Mouse (Mus musculus): ENCODE results near the gene Camk2b.
A peak's percentile ranks its signal among the peaks of the same experiment; 100 is the strongest.

Gene Camk2b

GRCm38 (mm10) chr11:5983629-5984028 lies 82.5 kb downstream of the Camk2b start:
- DNase-seq (ENCODE audit: low read depth) = no peak

GRCm38 (mm10) chr11:5981323-5981722 lies 84.8 kb downstream of the Camk2b start:
- DNase-seq (ENCODE audit: low read depth) = no peak

DNA sequence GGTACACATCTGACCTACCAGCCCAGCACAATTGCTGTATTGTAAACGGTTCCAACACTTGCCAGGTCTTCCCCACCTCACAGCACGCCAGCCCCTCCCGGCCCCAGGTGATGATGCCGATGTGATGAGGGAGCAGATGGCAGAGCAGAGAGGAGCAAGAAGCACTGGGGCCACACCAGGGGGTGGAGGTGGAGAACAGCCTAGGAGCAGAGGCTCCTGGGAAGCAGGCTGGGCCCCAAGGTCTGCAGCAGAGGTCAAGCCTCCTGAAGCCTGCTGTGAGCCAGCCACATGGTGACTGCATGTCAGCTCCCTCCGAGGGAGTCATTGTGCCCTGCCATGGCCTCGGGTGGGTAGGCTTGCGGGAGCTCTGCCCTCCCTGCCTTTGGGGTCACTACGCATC lies 85.6 kb downstream of the Camk2b start:
- DNase-seq (ENCODE audit: low read depth) = no peak

DNA sequence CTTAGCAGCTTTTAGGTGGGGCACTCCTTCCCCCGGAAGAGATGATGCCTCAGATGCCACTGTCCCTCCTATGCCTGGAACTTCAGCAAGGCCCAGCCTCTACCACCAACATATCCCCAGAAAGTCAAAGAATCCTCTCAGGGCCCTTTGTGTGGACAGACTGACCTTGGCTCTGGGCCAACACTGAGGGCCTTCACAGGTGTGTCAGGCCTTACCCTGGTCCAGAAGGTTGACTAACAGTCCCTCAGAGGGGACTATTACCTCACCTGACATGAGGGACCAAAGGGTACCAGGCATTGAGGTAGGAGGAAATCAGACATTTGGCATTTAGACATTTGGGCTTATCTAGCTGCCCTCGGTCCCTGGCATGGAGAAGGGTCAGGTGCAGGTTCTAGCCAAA lies 86.1 kb downstream of the Camk2b start:
- DNase-seq (ENCODE audit: low read depth) = no peak

DNA sequence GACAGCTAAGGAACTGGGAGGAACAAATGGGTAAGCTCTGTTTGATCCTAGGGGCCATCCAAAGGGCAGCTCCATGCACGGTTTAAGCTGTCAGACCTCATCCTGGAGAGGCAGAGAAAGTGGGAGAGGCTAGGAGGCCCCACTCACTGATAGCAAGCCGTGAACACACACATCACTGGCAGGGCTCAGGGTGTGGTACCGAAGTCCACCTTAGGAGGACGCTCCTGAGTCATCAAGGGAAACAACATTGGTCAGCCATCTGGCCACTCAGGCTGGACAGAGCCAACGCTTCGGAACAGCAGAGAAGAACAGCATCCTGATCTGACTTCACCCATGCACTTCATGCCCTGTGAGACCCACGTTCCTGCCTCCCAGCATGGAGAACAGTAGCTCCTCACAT lies 87.1 kb downstream of the Camk2b start:
- no peak for DNase-seq (ENCODE audit: low read depth)

- no peak for DNase-seq (ENCODE audit: low read depth)
These were observed 90.1 kb downstream of the Camk2b start for GRCm38 (mm10) chr11:5976106-5976505.

- no peak for DNase-seq (ENCODE audit: low read depth)
These were observed 91.1 kb downstream of the Camk2b start for GRCm38 (mm10) chr11:5975068-5975467.

- DNase-seq (ENCODE audit: low read depth) = no peak
These were observed 92.1 kb downstream of the Camk2b start for GRCm38 (mm10) chr11:5974053-5974452.

DNA sequence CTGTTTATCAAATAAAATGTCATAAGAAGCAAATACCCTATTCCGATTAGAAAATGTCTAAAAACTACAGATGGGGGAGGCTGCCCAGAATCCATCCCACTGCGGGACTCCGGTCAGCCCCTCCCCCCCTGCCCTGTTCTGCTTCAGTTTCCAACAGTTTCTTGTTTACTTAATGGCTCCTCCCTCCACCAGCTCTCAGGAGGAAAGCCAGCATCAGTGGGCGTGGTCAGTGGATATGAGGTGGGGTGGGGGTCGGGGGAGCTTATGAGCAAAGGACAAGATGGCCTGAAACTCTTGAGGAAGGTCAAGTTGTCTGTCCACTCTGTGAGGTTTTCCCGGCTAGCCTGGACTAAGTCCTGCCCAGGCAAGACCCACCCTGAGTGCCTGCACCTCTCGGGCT lies 93.0 kb downstream of the Camk2b start:
- DNase-seq (ENCODE audit: low read depth) = no peak

DNA sequence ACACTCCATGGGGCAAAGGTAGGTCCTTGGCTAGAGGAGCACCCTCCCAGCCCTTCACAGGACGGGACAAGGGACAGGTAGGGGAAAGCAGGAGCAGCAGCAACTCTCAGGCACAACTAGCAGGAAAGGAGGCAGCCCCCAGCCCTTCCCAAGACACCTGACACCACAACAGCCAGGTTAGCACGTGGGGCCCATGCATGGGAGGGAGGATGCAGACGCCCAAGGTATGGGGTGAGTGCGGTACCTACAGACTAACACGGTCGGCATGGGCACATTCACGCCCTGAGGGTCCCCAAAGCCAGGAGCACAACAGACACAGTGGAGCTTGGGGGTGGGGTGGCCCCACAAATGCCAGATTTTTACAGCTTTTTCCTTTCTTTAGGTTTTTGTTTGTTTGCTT lies 95.0 kb downstream of the Camk2b start:
- no peak for DNase-seq (ENCODE audit: low read depth)

GRCm38 (mm10) chr11:5968223-5968622 lies 97.9 kb downstream of the Camk2b start:
- no peak for DNase-seq (ENCODE audit: low read depth)

DNA sequence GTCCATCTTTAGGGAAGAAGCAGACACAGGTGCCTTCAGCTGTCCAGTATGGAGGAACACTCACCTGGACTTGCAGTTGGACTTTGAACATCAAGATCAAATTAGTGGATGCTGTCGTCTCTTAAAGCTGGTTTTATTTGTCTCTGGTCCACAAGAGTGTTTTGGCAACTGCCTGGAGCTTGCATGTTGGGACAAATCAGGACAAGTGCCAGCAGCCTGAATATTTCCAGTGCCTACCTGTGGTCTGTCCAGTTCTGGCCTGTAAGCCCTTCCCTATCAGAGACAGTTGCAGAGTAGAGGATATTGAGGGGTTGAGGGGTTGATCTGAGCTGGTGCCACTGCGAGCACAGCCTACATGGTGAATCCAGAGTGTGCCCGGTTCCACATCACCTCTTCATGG lies 99.4 kb downstream of the Camk2b start:
- DNase-seq (ENCODE audit: low read depth) = no peak

GRCm38 (mm10) chr11:5965865-5966264 lies 100.3 kb downstream of the Camk2b start:
- no peak for DNase-seq (ENCODE audit: low read depth)

DNA sequence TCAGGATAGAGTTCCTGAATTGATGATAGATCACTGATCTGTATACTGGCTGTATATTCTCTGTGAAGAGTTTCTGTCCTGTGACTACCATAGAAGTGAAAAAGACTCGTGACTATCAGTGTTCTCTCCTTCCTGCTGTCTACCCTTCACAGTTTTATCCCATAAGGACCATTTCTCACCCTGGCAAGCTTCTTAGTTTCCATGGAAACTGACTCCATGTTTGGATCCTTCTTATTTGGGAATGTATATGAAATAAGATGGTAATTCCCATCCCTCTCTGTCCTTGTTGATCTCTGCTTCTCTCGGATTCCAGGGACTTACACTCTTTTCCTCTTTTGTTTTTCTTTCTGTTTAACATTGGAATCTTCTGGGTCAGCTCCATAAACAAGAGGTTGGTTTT lies 106.1 kb downstream of the Camk2b start:
- no peak for DNase-seq (ENCODE audit: low read depth)

DNA sequence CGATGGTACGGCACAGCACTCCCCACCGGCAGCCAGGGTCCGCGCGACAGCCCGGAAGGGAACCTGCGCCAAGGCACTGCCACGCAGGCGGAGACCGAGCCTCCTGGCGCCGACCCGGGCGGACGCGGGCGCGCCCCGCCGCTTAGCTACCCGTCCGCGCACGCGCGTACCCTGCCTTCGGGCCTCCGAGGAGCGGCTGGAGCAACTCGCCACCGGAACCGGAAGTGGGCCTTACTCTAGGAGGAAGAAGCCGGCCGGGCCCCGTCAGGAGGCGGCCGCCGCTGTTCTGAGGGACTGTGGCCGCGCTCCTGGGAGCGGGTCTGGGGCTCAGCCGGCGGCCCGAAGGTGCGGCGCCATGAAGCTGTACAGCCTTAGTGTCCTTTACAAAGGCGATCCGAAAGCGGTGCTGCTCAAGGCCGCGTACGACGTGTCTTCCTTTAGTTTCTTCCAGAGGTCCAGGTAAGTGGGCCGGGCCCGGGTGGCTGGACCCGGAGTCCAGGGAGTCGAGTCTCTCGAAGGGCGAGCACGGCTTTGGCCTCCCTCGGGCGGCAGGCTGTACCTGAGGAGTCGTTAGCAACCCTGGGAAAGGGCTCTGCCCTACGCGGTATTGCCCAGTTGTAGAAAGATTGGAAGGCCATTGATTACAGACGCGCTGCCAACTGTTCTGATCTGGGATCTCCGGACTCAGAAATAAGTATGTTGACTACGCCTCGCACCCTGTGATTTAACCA lies 110.5 kb downstream of the Camk2b start, which contains the start of gene Ykt6:
TSS of gene Ykt6 (plus strand) at position 148 of the 731 bp plus-strand sequence.
- DNase-seq (ENCODE audit: low read depth) = peak; percentile 94

DNA sequence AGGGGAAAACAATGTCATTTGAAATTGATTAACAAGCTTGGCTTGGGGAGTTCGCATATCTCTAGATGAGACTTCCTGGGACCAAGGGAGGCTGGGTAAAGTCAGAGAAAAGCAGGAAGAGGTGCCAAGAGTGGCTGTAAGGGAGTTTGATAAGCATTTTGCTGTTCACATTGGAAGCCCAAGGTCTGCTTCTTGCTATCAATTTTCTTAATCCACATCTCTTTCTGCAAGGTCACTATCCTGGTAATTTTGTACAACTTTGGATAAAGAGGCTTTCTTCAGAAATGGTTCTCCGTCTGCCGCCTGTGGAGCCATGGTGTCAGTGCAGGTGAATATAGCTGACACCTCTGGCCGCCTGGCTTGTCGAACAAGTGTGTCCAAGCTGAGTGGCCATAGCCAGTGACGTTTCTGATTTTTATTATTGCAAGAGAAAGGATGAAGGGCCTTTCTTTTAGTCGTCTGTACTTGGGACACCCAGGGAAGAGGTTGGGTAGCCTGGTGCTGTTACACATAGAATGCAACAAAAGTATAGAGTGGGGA lies 111.1 kb downstream of the Camk2b start:
- DNase-seq (ENCODE audit: low read depth) = no peak

- DNase-seq (ENCODE audit: low read depth) = no peak
These were observed 111.7 kb downstream of the Camk2b start for GRCm38 (mm10) chr11:5954435-5954834.

- DNase-seq (ENCODE audit: low read depth) = peak; percentile 51
These were observed 112.9 kb downstream of the Camk2b start for GRCm38 (mm10) chr11:5953130-5953765.

GRCm38 (mm10) chr11:5952501-5952900 lies 113.7 kb downstream of the Camk2b start:
- no peak for DNase-seq (ENCODE audit: low read depth)

GRCm38 (mm10) chr11:5949586-5950352 lies 116.4 kb downstream of the Camk2b start, which contains the start of gene Gck:
TSS of gene Gck (minus strand) at chr11:5950081.
- DNase-seq (ENCODE audit: low read depth) = peak; percentile 37

DNA sequence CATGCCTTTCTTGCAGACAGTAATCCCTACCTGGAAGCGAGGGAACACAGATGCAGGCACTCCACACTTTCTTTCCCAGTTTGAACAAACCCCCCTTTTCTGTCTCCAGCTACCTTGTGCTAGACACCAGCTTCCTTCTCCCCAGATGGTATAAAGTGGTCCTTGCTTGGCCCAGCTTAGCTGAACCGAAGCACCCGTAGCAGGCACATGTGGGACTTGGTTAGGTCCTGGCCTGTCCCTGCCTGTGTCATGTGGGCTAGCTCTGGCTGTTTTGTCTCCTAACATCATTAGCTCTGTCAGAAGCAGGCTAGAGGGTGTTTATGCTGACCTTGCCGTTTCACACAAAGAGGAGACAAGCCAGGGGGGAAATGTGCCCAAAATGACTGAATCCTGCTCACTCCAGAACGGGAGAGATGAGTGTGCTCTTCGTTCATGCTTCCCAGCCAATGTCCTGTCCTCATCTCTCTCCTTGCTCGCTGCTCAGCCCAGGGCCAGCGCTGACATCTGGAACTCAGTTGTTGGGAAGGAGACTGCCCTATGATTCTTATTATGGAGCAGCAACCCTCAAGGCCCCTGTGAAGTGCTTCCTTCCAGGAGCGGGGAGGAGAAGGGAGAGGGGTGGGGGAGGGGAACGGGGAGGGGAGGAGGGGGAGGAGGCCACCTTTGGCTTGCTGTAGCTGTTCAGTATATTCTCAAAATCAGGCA lies 117.5 kb downstream of the Camk2b start:
- DNase-seq (ENCODE audit: low read depth) = no peak

- DNase-seq (ENCODE audit: low read depth) = no peak
These were observed 118.4 kb downstream of the Camk2b start for GRCm38 (mm10) chr11:5947796-5948195.
